Mouse (Mus musculus): ENCODE measurements around the gene Phgdh. TPM values are rescaled to one million over a fixed set of nuclear protein-coding genes. Genes with fewer than 3 reads are reported as not detected.

The Phgdh gene
- 169 TPM for polyA plus RNA-seq (2017; shearing (Covaris generic))

GRCm38 (mm10) chr3:98339706-98340109 lies at the start of gene Phgdh:
Gene Phgdh, minus strand, starts transcription at chr3:98339990.

GRCm38 (mm10) chr3:98382246-98382939 lies 42.6 kb upstream of the Phgdh start, which contains the start of gene Zfp697:
Gene Zfp697, plus strand, starts transcription at chr3:98382461.

GRCm38 (mm10) chr3:98280204-98280932 lies 59.4 kb downstream of the Phgdh start, which contains the start of gene Hmgcs2:
Gene Hmgcs2, plus strand, starts transcription at chr3:98280435.

Other genes starting within 250 kb of the Phgdh start
- 0.07 TPM for gene Adam30, start 179.4 kb downstream of the Phgdh start, polyA plus RNA-seq (2017; shearing (Covaris generic))
- gene Reg4, start 117.8 kb downstream of the Phgdh start, polyA plus RNA-seq (2017; shearing (Covaris generic)): not detected
- gene Hmgcs2, start 59.6 kb downstream of the Phgdh start, polyA plus RNA-seq (2017; shearing (Covaris generic)): not detected
- gene Zfp697, start 42.5 kb upstream of the Phgdh start, polyA plus RNA-seq (2017; shearing (Covaris generic)): not detected
- not detected for gene Gm4450, start 117.1 kb upstream of the Phgdh start, polyA plus RNA-seq (2017; shearing (Covaris generic))
- gene Hsd3b4, start 170.5 kb upstream of the Phgdh start, polyA plus RNA-seq (2017; shearing (Covaris generic)): not detected
- not detected for gene Gm10681, start 248.8 kb upstream of the Phgdh start, polyA plus RNA-seq (2017; shearing (Covaris generic))